Mouse (Mus musculus) erythroblast, embryonic 14.5 days (primary cell): ENCODE measurements around the gene Mettl3. TPM values are rescaled to one million over a fixed set of nuclear protein-coding genes. Genes with fewer than 3 reads are reported as not detected.

Source experiments
- H3K27me3 ChIP-seq: 2 replicates; pipeline ENCODE4 v1.6.1; 2012; ENCODE audit warnings: inconsistent platforms; ENCODE audit not compliant: control insufficient read depth
- H3K36me3 ChIP-seq: 2 replicates; pipeline ENCODE4 v1.6.1; 2012; ENCODE audit warnings: mild to moderate bottlenecking, inconsistent platforms; ENCODE audit not compliant: control insufficient read depth
- H3K4me1 ChIP-seq: 2 replicates; pipeline ENCODE4 v1.6.1; 2012; ENCODE audit warnings: inconsistent platforms; ENCODE audit not compliant: control insufficient read depth
- H3K4me3 ChIP-seq: replicated peaks from 2 replicates; pipeline ENCODE3; 2012; ENCODE audit warnings: moderate library complexity, mild to moderate bottlenecking, inconsistent platforms
- H3K9me3 ChIP-seq: 2 replicates; pipeline ENCODE4 v1.6.1; 2012; ENCODE audit warnings: low read length, inconsistent platforms, mixed read lengths; ENCODE audit not compliant: control insufficient read depth
- GATA1 ChIP-seq: IDR thresholded peaks from 2 replicates; pipeline ENCODE4 v1.6.1; 2012; ENCODE audit warnings: low read length, inconsistent platforms, mixed read lengths
- TAL1 ChIP-seq: IDR thresholded peaks from 3 replicates; pipeline ENCODE4 v1.6.1; 2012; ENCODE audit warnings: low read length, inconsistent platforms, mixed read lengths
- polyA plus RNA-seq: library from polyadenylated mRNA; stranded (reverse); fragments of >175 nt; gene quantifications from 2 replicates; pipeline ENCODE4 v1.2.3, GENCODE M21; 2012

Mettl3 gene
- polyA plus RNA-seq, 1 experiment = 1.2 TPM

DNA sequence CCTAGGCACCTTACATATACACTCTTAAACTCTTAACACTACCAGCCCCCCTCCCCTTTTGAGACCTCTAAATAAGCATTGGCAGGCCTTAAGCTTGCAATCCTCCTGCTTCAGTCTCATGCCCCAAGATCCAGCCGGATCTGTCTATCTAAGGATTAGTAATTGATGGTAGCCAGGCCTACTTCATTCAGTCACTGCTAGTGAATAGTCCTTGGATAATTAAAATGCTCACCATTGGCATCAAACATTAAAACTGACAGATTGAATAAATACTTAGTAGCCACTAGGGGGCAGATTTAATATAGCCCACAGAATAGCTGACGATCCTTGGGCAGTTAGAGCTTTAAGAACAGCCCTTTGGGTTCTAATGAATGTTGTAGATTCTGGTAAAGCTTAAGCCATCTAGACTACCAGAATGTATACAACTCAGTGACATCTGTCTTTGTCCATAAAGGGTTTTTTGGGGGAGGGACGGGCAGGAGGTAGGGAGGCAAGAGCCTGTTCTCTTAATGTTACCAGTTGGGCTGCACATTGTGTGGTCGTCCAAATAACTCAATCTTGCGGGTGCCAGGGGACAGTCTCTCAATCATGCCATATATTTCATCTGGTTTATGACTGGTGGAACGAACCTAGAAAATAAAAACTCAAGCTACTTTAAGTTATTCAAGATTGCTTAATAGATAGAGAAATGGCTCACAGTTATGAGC lies 9.2 kb downstream of the Mettl3 start:
- Histone ChIP-seq H3K4me3 (no peak overlapping the region), H3K9me3 (no peaks in the 10 kb centered on the region), H3K27me3 (no peaks in the 10 kb centered on the region), H3K4me1 (no peaks in the 10 kb centered on the region), H3K36me3 (peaks cover 97% of the 10 kb centered on the region)
- TF ChIP-seq GATA1 (no peak), TAL1 (no peak)

DNA sequence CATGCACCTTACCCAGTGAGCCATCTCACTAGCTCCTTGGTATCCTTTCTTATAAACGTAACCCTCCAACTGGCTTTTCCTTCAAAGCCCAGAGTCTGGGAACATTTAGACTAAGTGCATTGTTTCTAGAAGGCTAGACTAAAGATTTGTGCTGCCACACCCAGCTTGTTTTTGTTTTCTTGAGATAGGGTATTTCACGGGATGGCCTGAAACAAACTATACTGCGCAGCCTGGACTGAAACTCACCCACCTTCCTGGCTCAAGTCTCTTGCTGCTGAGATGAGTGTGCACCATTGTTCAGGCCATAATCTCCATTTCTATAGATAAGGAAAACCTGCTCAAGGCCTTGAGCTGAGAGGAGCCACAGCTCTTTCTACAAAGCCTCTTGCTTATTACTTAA lies 20.7 kb downstream of the Mettl3 start:
- peaks cover 52% of the 10 kb centered on the region for H3K36me3 ChIP-seq

DNA sequence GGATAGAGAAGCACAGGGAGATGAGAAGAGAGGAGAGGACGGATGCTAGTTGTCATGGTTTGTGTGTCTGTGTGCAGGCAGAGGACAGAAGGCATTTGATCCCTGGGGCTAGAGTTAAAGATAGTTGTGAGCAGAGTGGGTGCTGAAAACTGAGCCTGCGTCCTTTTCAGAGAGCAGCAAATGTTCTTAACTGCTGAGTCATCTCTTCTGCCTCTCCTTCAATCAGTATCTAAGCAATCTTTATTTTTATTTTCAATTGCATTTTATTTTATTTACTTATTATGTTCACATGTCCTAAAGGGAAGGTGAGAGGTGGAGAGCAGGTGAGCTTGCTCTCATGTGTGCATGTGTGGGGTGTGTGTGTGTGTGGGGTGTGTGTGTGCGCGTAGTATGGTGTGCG lies 21.3 kb downstream of the Mettl3 start:
- Histone ChIP-seq H3K27me3 (no peaks in the 10 kb centered on the region), H3K36me3 (peaks cover 48% of the 10 kb centered on the region), H3K9me3 (no peaks in the 10 kb centered on the region), H3K4me1 (peaks cover 23% of the 10 kb centered on the region), H3K4me3 (no peak overlapping the region)
- TF ChIP-seq GATA1 = no peak
- TF ChIP-seq TAL1 = no peak

More for the DNA sequence above, 20.7 kb downstream of the Mettl3 start:
- Histone ChIP-seq H3K4me3 (no peak overlapping the region), H3K27me3 (no peaks in the 10 kb centered on the region), H3K4me1 (peaks cover 21% of the 10 kb centered on the region), H3K9me3 (no peaks in the 10 kb centered on the region)
- TF ChIP-seq GATA1 (no peak), TAL1 (no peak)

DNA sequence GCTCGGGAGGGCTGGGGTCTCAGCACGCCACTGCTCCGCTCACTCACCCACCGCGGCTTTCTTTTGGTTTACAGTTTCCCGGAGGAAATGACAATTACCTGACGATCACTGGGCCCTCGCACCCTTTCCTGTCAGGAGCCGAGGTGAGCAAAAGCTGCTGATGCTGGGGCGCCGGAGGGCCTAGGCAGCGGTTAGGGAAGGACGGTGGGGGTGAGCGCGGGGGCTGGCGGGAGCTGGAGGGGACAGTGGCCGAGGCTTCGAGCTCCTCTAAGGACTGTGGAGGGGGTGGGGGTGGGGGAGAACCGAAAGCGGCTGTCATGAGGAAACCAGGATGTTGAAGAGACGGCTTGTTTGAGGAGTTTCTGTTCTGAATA lies 25.2 kb downstream of the Mettl3 start:
- no peak for TF ChIP-seq TAL1
- TF ChIP-seq GATA1 = no peak
- Histone ChIP-seq H3K9me3 (no peaks in the 10 kb centered on the region), H3K36me3 (peaks cover 13% of the 10 kb centered on the region), H3K4me1 (peaks cover 28% of the 10 kb centered on the region), H3K27me3 (no peaks in the 10 kb centered on the region), H3K4me3 (peak overlapping the region; percentile 77)

DNA sequence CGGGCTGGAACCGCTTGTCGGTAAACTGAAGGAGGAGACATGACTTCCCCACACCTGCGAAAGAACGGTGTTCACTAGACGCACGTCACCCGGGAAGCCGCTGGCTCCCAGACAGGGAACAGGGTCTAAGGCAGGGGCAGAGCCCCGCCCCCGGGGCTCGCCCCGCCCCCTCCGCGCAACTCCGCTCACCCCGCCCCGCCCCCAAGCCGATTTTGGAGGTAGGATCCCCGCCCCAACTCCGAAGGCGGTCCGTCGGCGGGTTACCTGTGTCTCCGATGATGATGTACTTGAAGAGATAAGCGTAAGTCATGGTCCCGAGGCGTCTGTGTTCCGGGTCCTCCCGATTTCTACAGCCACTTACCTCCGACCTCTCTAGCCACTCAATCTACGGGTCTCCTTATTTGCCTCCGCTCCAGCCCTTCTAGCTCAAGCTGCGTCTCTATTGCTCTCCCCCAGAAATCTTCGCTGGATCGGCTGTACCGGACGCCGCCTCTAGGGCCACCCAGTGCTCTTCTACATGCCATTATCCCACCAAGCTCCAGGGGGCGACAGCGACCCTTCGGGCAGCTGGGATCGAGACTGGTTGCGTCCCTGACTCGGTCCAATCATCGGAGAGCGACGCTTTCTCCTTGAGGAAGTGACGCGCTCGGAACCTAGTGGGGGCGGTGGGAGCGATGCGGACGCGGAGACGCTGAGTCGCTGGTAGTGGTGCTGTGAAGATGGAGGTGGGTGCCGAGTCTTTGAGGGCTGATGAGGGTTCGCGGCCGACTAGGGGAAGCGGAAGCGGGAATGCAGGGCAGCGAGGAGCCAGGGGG lies 25.8 kb downstream of the Mettl3 start, which contains the start of the genes Tox4 and Rab2b:
Tox4 (plus strand) TSS at position 215 of the 815 bp plus-strand sequence.
Rab2b (minus strand) TSS at position 614 of the 815 bp plus-strand sequence.
- H3K4me1 ChIP-seq = peaks cover 26% of the 10 kb centered on the region
- TF ChIP-seq GATA1 (no peak), TAL1 (no peak)
- H3K27me3 ChIP-seq = no peaks in the 10 kb centered on the region
- peaks cover 10% of the 10 kb centered on the region for H3K36me3 ChIP-seq
- H3K9me3 ChIP-seq = no peaks in the 10 kb centered on the region
- peak within 1 kb of the TSS; percentile 77 for H3K4me3 ChIP-seq

DNA sequence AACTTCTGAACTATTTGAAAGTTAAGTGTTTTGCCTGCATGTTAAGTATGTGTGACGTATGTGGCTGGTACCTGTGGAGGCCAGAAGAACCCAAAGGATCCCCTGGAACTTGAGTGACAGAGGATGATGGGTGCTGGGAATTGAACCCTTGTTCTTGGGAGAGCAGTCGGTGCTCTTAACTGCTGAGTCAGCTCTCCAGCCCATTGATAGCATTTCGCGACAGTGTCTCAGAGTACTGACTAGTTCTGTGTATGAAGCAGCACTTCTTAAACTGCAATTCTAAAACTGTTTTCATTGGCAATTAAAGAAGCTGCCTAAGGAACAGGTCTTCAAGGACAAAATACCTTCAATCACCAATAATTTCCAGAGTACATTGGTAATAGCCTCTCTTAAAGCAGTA lies 27.7 kb downstream of the Mettl3 start:
- Histone ChIP-seq H3K27me3 (no peaks in the 10 kb centered on the region), H3K36me3 (no peaks in the 10 kb centered on the region), H3K9me3 (no peaks in the 10 kb centered on the region), H3K4me3 (no peak overlapping the region), H3K4me1 (peaks cover 18% of the 10 kb centered on the region)
- TF ChIP-seq GATA1 (no peak), TAL1 (no peak)

DNA sequence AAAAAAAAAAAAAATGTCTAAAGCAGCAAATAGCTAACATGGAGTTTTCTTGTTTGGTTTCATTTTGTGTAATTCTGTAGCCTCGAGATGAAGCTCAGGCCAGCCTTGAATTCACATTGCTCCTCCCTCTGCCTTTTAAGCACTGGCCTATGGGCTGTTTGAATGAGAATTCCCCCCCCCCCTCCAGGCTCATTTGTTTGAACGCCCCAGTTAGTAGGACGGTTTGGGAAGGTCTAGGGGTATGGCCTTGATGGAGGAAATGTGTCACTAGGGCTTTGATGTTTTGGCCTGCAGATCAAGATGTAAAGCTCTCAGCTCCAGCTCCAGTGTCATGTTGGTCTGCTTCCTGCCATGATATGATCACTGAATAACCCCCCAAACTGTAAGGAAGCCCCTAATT lies 32.1 kb downstream of the Mettl3 start:
- TF ChIP-seq GATA1 (no peak), TAL1 (no peak)
- H3K9me3 ChIP-seq = no peaks in the 10 kb centered on the region
- no peak overlapping the region for H3K4me3 ChIP-seq
- H3K36me3 ChIP-seq = peaks cover 4% of the 10 kb centered on the region
- H3K27me3 ChIP-seq = no peaks in the 10 kb centered on the region
- 0 out of 2 replicates have a peak, but pooled peaks cover 2% of the 10 kb centered on the region for H3K4me1 ChIP-seq

DNA sequence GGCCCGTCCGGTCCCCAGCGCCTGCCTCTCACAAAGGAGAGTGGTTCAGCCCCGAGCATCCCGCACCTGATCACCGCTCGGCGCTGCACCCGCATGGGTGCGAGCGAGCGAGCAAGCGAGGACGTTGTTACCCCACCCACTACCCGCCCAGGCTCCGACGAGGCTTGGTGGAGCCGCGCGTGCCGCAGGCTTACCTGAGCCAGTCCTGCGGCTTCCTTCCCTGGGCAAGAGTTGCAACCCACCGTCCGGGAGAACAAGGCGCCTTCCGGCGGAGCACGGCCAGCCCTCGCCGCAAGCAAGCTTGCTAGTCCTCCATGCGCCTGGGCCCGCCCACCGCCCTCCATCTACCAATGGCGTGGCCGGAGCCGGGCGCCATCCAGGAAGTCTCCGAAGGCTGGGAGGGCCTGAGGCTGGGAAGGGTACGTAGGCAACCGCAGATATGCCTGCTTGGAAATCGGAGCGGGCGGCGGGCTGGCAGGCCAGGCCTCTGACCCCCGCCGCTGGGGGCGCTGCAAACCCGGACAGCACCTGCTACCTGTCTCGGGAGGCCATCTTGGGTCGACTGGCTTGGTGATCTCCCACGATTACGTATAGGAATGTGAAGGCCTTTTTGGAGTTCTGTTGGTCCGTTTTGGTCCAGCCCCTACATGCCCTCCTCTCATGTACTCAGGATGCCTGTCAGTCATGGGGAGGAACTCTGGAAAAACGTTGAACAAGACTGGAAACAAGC lies 47.3 kb downstream of the Mettl3 start, which contains the start of gene Chd8:
Chd8 (minus strand) TSS at position 297 of the 730 bp plus-strand sequence.
- no peaks in the 10 kb centered on the region for H3K36me3 ChIP-seq

More for the DNA sequence above, 47.3 kb downstream of the Mettl3 start, which contains the start of gene Chd8:
- Histone ChIP-seq H3K4me3 (peak within 1 kb of the TSS; percentile 95), H3K27me3 (no peaks in the 10 kb centered on the region), H3K4me1 (peaks cover 36% of the 10 kb centered on the region), H3K9me3 (no peaks in the 10 kb centered on the region)
- TF ChIP-seq GATA1 (no peak), TAL1 (no peak)
